In the genomic region with DNA sequence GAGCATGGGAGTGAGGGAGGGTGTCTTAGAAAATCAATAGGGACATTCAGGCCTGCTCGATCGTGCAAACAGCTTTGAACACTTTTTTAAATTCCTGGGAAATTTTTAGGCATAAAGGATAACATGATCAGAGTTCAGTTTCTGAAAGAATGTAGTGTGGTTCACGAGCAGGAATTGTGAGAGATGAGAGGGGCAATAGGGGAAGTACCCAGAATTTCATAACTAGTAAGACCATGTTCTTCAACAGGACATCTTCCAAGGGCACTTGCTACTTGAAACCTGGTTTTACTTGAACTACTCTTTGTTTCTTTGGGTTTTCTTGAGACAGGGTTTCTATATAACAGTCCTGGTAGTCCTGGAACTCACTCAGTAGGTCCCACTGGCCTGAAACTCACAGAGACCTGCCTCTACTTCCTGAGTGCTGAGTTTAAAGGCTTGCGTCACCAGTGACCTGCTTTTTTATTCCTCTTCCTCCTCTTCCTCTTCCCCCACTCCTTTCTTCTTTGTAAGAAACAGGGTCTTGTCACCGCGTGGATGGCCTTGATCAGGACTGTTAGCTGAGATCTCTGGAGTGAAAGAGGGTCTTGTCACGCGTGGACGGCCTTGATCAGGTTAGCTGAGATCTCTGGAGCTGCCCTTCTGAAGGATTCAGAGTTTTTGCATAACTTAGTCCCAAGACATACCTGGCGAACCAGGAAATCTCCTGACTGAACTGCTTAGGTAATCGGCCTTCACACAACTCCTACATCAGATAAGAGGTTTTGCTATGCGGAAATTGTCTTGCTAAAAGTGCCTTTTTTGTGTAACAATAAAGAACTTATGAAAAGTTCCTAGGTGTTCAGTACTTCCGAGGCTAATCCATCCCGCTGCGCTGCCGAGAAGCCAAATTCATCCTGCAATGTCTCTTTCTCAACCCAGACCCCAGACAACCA, we compare ENCODE assay signal across 22 mouse cellular contexts. TPM values are rescaled to one million over a fixed set of nuclear protein-coding genes. Genes with fewer than 3 reads are reported as not detected.
DNase-seq lines count a peak whose midpoint lies in the region; ATAC-seq and TF ChIP-seq lines count a peak whose summit lies in the region.
"Had no signal": no experiment of that assay in that cellular context is flagged by ENCODE, and none has a peak within 500 bp of the region (broad histone marks: within the 10 kb centered on the region; RNA-seq: fewer than 3 reads in every experiment).

No protein-coding gene starts in this region.

- H3K36me3 ChIP-seq in thymus, adult 2 months (ENCODE audit: control insufficient read depth, insufficient read depth, low read length): no peaks in the 10 kb centered on the region
- H3K36me3 ChIP-seq in hindbrain, embryonic 13.5 days: no peaks in the 10 kb centered on the region
- H3K36me3 ChIP-seq: hindbrain, embryonic 15.5 days; limb, embryonic 15.5 days had no signal

- peak overlapping the region; percentile 30 for H3K4me3 ChIP-seq in thymus, adult 2 months (ENCODE audit: control insufficient read depth, insufficient read depth, low read length)
- no peak overlapping the region for H3K4me3 ChIP-seq in hindbrain, embryonic 13.5 days
- H3K4me3 ChIP-seq: heart, adult 2 months; hindbrain, embryonic 15.5 days; layer of hippocampus, adult 2 months; limb, embryonic 15.5 days had no signal

- no peak for ATAC-seq in hindbrain, embryonic 13.5 days (ENCODE audit: low FRiP score)
- ATAC-seq: liver, postnatal 0 days; Patski had no signal

- no peak overlapping the region for H3K9ac ChIP-seq in hindbrain, embryonic 13.5 days
- H3K9ac ChIP-seq: hindbrain, embryonic 15.5 days; limb, embryonic 15.5 days; liver, postnatal 0 days had no signal

- 54% methylated on average over 16 of the region's 16 CpGs for WGBS in thymus, adult 2 months
- WGBS in hindbrain, embryonic 13.5 days: 82% methylated on average over 16 of the region's 16 CpGs

- H3K9me3 ChIP-seq in hindbrain, embryonic 13.5 days: no peaks in the 10 kb centered on the region
- H3K9me3 ChIP-seq: hindbrain, embryonic 15.5 days; limb, embryonic 15.5 days; megakaryocyte, embryonic 14.5 days had no signal

- no peak for TF ChIP-seq CTCF in thymus, adult 2 months (IDR thresholded peaks at IDR 0.05; ENCODE audit: borderline replicate concordance, control insufficient read depth, extremely low read depth, insufficient read depth, low read length, poor library complexity)

- intact Hi-C loops in gastrocnemius, postnatal 36 days (cut with DNase I): loop anchor here (1.0 to 5.0 kb wide), 3 partner anchors 163 to 285 kb away; partner anchors contain the start of gene Rnf215

- peak overlapping the region; percentile 74 for H3K27ac ChIP-seq in thymus, adult 2 months (ENCODE audit: control insufficient read depth, insufficient read depth, low read length)
- H3K27ac ChIP-seq in hindbrain, embryonic 13.5 days: no peak overlapping the region
- H3K27ac ChIP-seq: heart, adult 2 months; hindbrain, embryonic 15.5 days; layer of hippocampus, adult 2 months; limb, embryonic 15.5 days; stomach, postnatal 0 days had no signal

- DNase-seq in CD4-positive helper T cell, adult 2 months (ENCODE audit: low read depth, low spot score): peak; percentile 59
- peak; percentile 51 for DNase-seq in ES-CJ7 (ENCODE audit: low read depth, low spot score)
- peak; percentile 79 for DNase-seq in induced T-regulatory cell, adult 2 months (ENCODE audit: low read depth)
- DNase-seq in thymus, adult 2 months: peak; percentile 34
- no peak for DNase-seq in cerebellum, adult 8-10 months
- DNase-seq in spleen, postnatal 14 days (ENCODE audit: low spot score in 2 of 2): no peak
- no peak for DNase-seq in gastrocnemius, postnatal 36 days
- DNase-seq: adrenal gland, adult 2 months; cerebellum, adult 18-20 months; heart, adult 2 months; liver, postnatal 0 days had no signal

- peaks cover 13% of the 10 kb centered on the region for H3K4me1 ChIP-seq in thymus, adult 2 months (replicated peaks; ENCODE audit: control insufficient read depth, insufficient read depth, low read length)
- H3K4me1 ChIP-seq in hindbrain, embryonic 13.5 days (replicated peaks): no peaks in the 10 kb centered on the region
- H3K4me1 ChIP-seq: hindbrain, embryonic 15.5 days had no signal

- TF ChIP-seq POLR2A in thymus, adult 2 months (IDR thresholded peaks at IDR 0.05; ENCODE audit: control insufficient read depth, extremely low read depth, insufficient read depth, low read length, poor library complexity): no peak

- no peak overlapping the region for H3K4me2 ChIP-seq in hindbrain, embryonic 13.5 days
- H3K4me2 ChIP-seq: hindbrain, embryonic 15.5 days; limb, embryonic 15.5 days had no signal

- no peaks in the 10 kb centered on the region for H3K27me3 ChIP-seq in thymus, adult 2 months (ENCODE audit: control insufficient read depth, insufficient read depth, low read length)
- no peaks in the 10 kb centered on the region for H3K27me3 ChIP-seq in hindbrain, embryonic 13.5 days
- H3K27me3 ChIP-seq: hindbrain, embryonic 15.5 days had no signal

RNA-seq across cellular contexts. Expression of gene Hormad2, which starts 18.1 kb away (rescaled TPM):
- 0.10 and 0.28 TPM in 2 replicates for polyA plus RNA-seq in thymus, adult 2 months (2012; rRNA removed)
- polyA plus RNA-seq in hindbrain, embryonic 13.5 days (2015; fragmentation: Nextera tagmentation; extraction: Ambion mirVana): not detected in 2 replicates
- not detected for total RNA-seq in gastrocnemius, postnatal 36 days (2021)
- total RNA-seq: gastrocnemius, adult 18-20 months; layer of hippocampus, adult 2 months; left cerebral cortex, postnatal 10 days had no signal
- polyA plus RNA-seq: adrenal gland, adult 2 months; heart, adult 2 months; heart, postnatal 0 days; hindbrain, embryonic 15.5 days; neural tube, embryonic 14.5 days; Patski had no signal

Comparison
In these comparisons a context has a peak if more than half of its experiments do, and no peak if none do; other contexts are left out.
1. DNase-seq: peak in CD4-positive helper T cell, adult 2 months (single experiment), ES-CJ7 (single experiment), induced T-regulatory cell, adult 2 months (single experiment) and thymus, adult 2 months (single experiment); none in cerebellum, adult 8-10 months (single experiment), spleen, postnatal 14 days (0 of 2) and gastrocnemius, postnatal 36 days (0 of 2).